Mouse (Mus musculus): ENCODE data around the gene Speer4e.
"Not testable (repeated sequence)": the region's sequence is repeated elsewhere in the genome, so short reads cannot be mapped to it uniquely, and the experiment has no call there.

Speer4e gene

GRCm38 (mm10) chr5:14938329-14938728, at the start of gene Speer4e:
TSS of gene Speer4e (minus strand) at chr5:14938429.
- DNase-seq (ENCODE audit: low spot score) = not testable (repeated sequence)

GRCm38 (mm10) chr5:14986649-14987387, 48.6 kb upstream of the Speer4e start:
- not testable (repeated sequence) for DNase-seq (ENCODE audit: low spot score)

GRCm38 (mm10) chr5:14978835-14979234, 40.6 kb upstream of the Speer4e start, which contains the start of gene Gm10354:
TSS of gene Gm10354 (minus strand) at chr5:14978935.
- DNase-seq (ENCODE audit: low spot score) = not testable (repeated sequence)

GRCm38 (mm10) chr5:14977368-14977767, 39.1 kb upstream of the Speer4e start:
- not testable (repeated sequence) for DNase-seq (ENCODE audit: low spot score)

- DNase-seq (ENCODE audit: low spot score) = not testable (repeated sequence)
Measured at GRCm38 (mm10) chr5:14975294-14975693, 37.1 kb upstream of the Speer4e start.

GRCm38 (mm10) chr5:14972841-14973240, 34.6 kb upstream of the Speer4e start:
- not testable (repeated sequence) for DNase-seq (ENCODE audit: low spot score)

- DNase-seq (ENCODE audit: low spot score) = not testable (repeated sequence)
Measured at GRCm38 (mm10) chr5:14963821-14964220, 25.6 kb upstream of the Speer4e start.

GRCm38 (mm10) chr5:14961502-14961901, 23.3 kb upstream of the Speer4e start:
- not testable (repeated sequence) for DNase-seq (ENCODE audit: low spot score)

GRCm38 (mm10) chr5:14955928-14956706, 17.9 kb upstream of the Speer4e start:
- DNase-seq (ENCODE audit: low spot score) = not testable (repeated sequence)

- DNase-seq (ENCODE audit: low spot score) = not testable (repeated sequence)
Measured at GRCm38 (mm10) chr5:14953587-14953986, 15.4 kb upstream of the Speer4e start.

GRCm38 (mm10) chr5:14952749-14953148, 14.5 kb upstream of the Speer4e start:
- DNase-seq (ENCODE audit: low spot score) = not testable (repeated sequence)

GRCm38 (mm10) chr5:14951822-14952221, 13.6 kb upstream of the Speer4e start:
- not testable (repeated sequence) for DNase-seq (ENCODE audit: low spot score)

- not testable (repeated sequence) for DNase-seq (ENCODE audit: low spot score)
Measured at GRCm38 (mm10) chr5:14947482-14948198, 9.4 kb upstream of the Speer4e start.

GRCm38 (mm10) chr5:14945524-14945923, 7.3 kb upstream of the Speer4e start:
- DNase-seq (ENCODE audit: low spot score) = not testable (repeated sequence)

- DNase-seq (ENCODE audit: low spot score) = not testable (repeated sequence)
Measured at GRCm38 (mm10) chr5:14941043-14941442, 2.8 kb upstream of the Speer4e start.

GRCm38 (mm10) chr5:14933721-14934120, 4.5 kb downstream of the Speer4e start:
- DNase-seq (ENCODE audit: low spot score) = not testable (repeated sequence)

GRCm38 (mm10) chr5:14927047-14927446, 11.2 kb downstream of the Speer4e start:
- DNase-seq (ENCODE audit: low spot score) = not testable (repeated sequence)

- not testable (repeated sequence) for DNase-seq (ENCODE audit: low spot score)
Measured at GRCm38 (mm10) chr5:14914799-14915198, 23.4 kb downstream of the Speer4e start, which contains the start of gene Gm9758. TSS of gene Gm9758 (minus strand) at chr5:14914899.

GRCm38 (mm10) chr5:14914361-14914760, 23.9 kb downstream of the Speer4e start:
- not testable (repeated sequence) for DNase-seq (ENCODE audit: low spot score)

- DNase-seq (ENCODE audit: low spot score) = not testable (repeated sequence)
Measured at GRCm38 (mm10) chr5:14903539-14903938, 34.7 kb downstream of the Speer4e start.

- no peak for DNase-seq (ENCODE audit: low spot score)
Measured at GRCm38 (mm10) chr5:14892242-14892641, 46.0 kb downstream of the Speer4e start.

GRCm38 (mm10) chr5:14885291-14885690, 52.9 kb downstream of the Speer4e start:
- DNase-seq (ENCODE audit: low spot score) = not testable (repeated sequence)
